Mouse (Mus musculus): ENCODE data around the gene Lrrc74a. TPM values are rescaled to one million over a fixed set of nuclear protein-coding genes. Genes with fewer than 3 reads are reported as not detected.

The Lrrc74a gene
- polyA plus RNA-seq (2016; fragmentation: Nextera tagmentation; extraction: Ambion mirVana), result not detected in 2 replicates

- no peak for ATAC-seq (ENCODE audit: insufficient number of reproducible peaks, insufficient read depth, low FRiP score, low TSS enrichment)
- no peak within 1 kb of the TSS for H3K9ac ChIP-seq
- H3K4me3 ChIP-seq, result no peak within 1 kb of the TSS
- H3K4me2 ChIP-seq (replicated peaks), result no peak within 1 kb of the TSS
- no peaks in the 10 kb centered on the region for H3K27me3 ChIP-seq
- no peaks in the 10 kb centered on the region for H3K36me3 ChIP-seq
- no peaks in the 10 kb centered on the region for H3K9me3 ChIP-seq
- H3K4me1 ChIP-seq, result no peaks in the 10 kb centered on the region
- WGBS, result 89% methylated on average over 8 of the region's 8 CpGs
- H3K27ac ChIP-seq, result no peak within 1 kb of the TSS
These were observed at the start of gene Lrrc74a for GRCm38 (mm10) chr12:86734319-86734810. TSS of gene Lrrc74a (plus strand) at chr12:86734369.

GRCm38 (mm10) chr12:86685275-86685674 lies 48.9 kb upstream of the Lrrc74a start:
- Histone ChIP-seq H3K27me3 (no peaks in the 10 kb centered on the region), H3K4me1 (peaks cover 12% of the 10 kb centered on the region), H3K9ac (no peak overlapping the region; the same call in 1 of the 2 replicates), H3K9me3 (no peaks in the 10 kb centered on the region), H3K4me3 (no peak overlapping the region), H3K27ac (0 out of 2 replicates have a peak overlapping the region, but pooled peaks have one; percentile 41), H3K4me2 (replicated peaks) (no peak overlapping the region), H3K36me3 (peaks cover 31% of the 10 kb centered on the region)
- 77% methylated on average over 9 of the region's 9 CpGs for WGBS
- ATAC-seq (ENCODE audit: insufficient number of reproducible peaks, insufficient read depth, low FRiP score, low TSS enrichment), result no peak

- peak overlapping the region; percentile 41; the same call in 1 of the 2 replicates for H3K27ac ChIP-seq
- no peak overlapping the region for H3K4me2 ChIP-seq (replicated peaks)
- no peak overlapping the region for H3K9ac ChIP-seq
These were observed 47.4 kb upstream of the Lrrc74a start for GRCm38 (mm10) chr12:86686551-86687330.

GRCm38 (mm10) chr12:86687445-86687955 lies 46.7 kb upstream of the Lrrc74a start:
- no peak for ATAC-seq (ENCODE audit: insufficient number of reproducible peaks, insufficient read depth, low FRiP score, low TSS enrichment)
- Histone ChIP-seq H3K4me3 (no peak overlapping the region), H3K27me3 (no peaks in the 10 kb centered on the region), H3K4me2 (replicated peaks) (no peak overlapping the region), H3K4me1 (0 out of 2 replicates have a peak, but pooled peaks cover 4% of the 10 kb centered on the region), H3K9me3 (no peaks in the 10 kb centered on the region), H3K36me3 (peaks cover 36% of the 10 kb centered on the region), H3K27ac (peak overlapping the region; percentile 41), H3K9ac (no peak overlapping the region)
- 73% methylated on average over 4 of the region's 4 CpGs for WGBS

More at GRCm38 (mm10) chr12:86686551-86687330, 47.4 kb upstream of the Lrrc74a start:
- Histone ChIP-seq H3K27me3 (no peaks in the 10 kb centered on the region), H3K9me3 (no peaks in the 10 kb centered on the region), H3K4me3 (no peak overlapping the region), H3K4me1 (0 out of 2 replicates have a peak, but pooled peaks cover 4% of the 10 kb centered on the region), H3K36me3 (peaks cover 35% of the 10 kb centered on the region)
- 56% methylated on average over 13 of the region's 13 CpGs for WGBS
- no peak for ATAC-seq (ENCODE audit: insufficient number of reproducible peaks, insufficient read depth, low FRiP score, low TSS enrichment)

- H3K4me1 ChIP-seq, result 0 out of 2 replicates have a peak, but pooled peaks cover 4% of the 10 kb centered on the region
- no peak overlapping the region for H3K9ac ChIP-seq
- no peak overlapping the region for H3K4me3 ChIP-seq
- H3K27me3 ChIP-seq, result no peaks in the 10 kb centered on the region
- H3K4me2 ChIP-seq (replicated peaks), result no peak overlapping the region
- 78% methylated on average over 4 of the region's 4 CpGs for WGBS
- H3K27ac ChIP-seq, result no peak overlapping the region
- H3K36me3 ChIP-seq, result peaks cover 36% of the 10 kb centered on the region
- ATAC-seq (ENCODE audit: insufficient number of reproducible peaks, insufficient read depth, low FRiP score, low TSS enrichment), result no peak
- H3K9me3 ChIP-seq, result no peaks in the 10 kb centered on the region
These were observed 46.1 kb upstream of the Lrrc74a start for GRCm38 (mm10) chr12:86687971-86688573.

- H3K27ac ChIP-seq, result no peak overlapping the region
- H3K4me1 ChIP-seq, result 0 out of 2 replicates have a peak, but pooled peaks cover 4% of the 10 kb centered on the region
- H3K4me2 ChIP-seq (replicated peaks), result no peak overlapping the region
- 96% methylated on average over 27 of the region's 27 CpGs for WGBS
- no peak overlapping the region for H3K9ac ChIP-seq
- no peaks in the 10 kb centered on the region for H3K9me3 ChIP-seq
- peaks cover 39% of the 10 kb centered on the region for H3K36me3 ChIP-seq
- ATAC-seq (ENCODE audit: insufficient number of reproducible peaks, insufficient read depth, low FRiP score, low TSS enrichment), result no peak
- H3K27me3 ChIP-seq, result no peaks in the 10 kb centered on the region
- no peak overlapping the region for H3K4me3 ChIP-seq
These were observed 45.3 kb upstream of the Lrrc74a start for GRCm38 (mm10) chr12:86688917-86689316.

- Histone ChIP-seq H3K9ac (no peak overlapping the region), H3K4me3 (no peak overlapping the region), H3K4me2 (replicated peaks) (no peak overlapping the region), H3K27ac (no peak overlapping the region), H3K36me3 (peaks cover 46% of the 10 kb centered on the region), H3K9me3 (no peaks in the 10 kb centered on the region), H3K27me3 (no peaks in the 10 kb centered on the region), H3K4me1 (no peaks in the 10 kb centered on the region)
- 83% methylated on average over 12 of the region's 12 CpGs for WGBS
- no peak for ATAC-seq (ENCODE audit: insufficient number of reproducible peaks, insufficient read depth, low FRiP score, low TSS enrichment)
These were observed 43.3 kb upstream of the Lrrc74a start for GRCm38 (mm10) chr12:86690700-86691485.

- Histone ChIP-seq H3K36me3 (peaks cover 38% of the 10 kb centered on the region), H3K9me3 (no peaks in the 10 kb centered on the region), H3K27me3 (no peaks in the 10 kb centered on the region), H3K9ac (no peak overlapping the region), H3K4me1 (no peaks in the 10 kb centered on the region), H3K4me2 (replicated peaks) (no peak overlapping the region), H3K4me3 (no peak overlapping the region), H3K27ac (no peak overlapping the region)
- WGBS, result 65% methylated on average over 5 of the region's 5 CpGs
- ATAC-seq (ENCODE audit: insufficient number of reproducible peaks, insufficient read depth, low FRiP score, low TSS enrichment), result no peak
These were observed 41.5 kb upstream of the Lrrc74a start for GRCm38 (mm10) chr12:86692471-86693356.

GRCm38 (mm10) chr12:86693389-86693788 lies 40.8 kb upstream of the Lrrc74a start:
- ATAC-seq (ENCODE audit: insufficient number of reproducible peaks, insufficient read depth, low FRiP score, low TSS enrichment), result no peak
- Histone ChIP-seq H3K9ac (no peak overlapping the region), H3K9me3 (no peaks in the 10 kb centered on the region), H3K4me1 (no peaks in the 10 kb centered on the region), H3K27ac (no peak overlapping the region), H3K4me2 (replicated peaks) (no peak overlapping the region), H3K36me3 (peaks cover 33% of the 10 kb centered on the region), H3K4me3 (no peak overlapping the region), H3K27me3 (no peaks in the 10 kb centered on the region)

GRCm38 (mm10) chr12:86694441-86694840 lies 39.7 kb upstream of the Lrrc74a start:
- Histone ChIP-seq H3K4me2 (replicated peaks) (no peak overlapping the region), H3K9ac (no peak overlapping the region), H3K36me3 (peaks cover 26% of the 10 kb centered on the region; the same call in 1 of the 2 replicates), H3K4me1 (no peaks in the 10 kb centered on the region), H3K4me3 (no peak overlapping the region), H3K9me3 (no peaks in the 10 kb centered on the region), H3K27me3 (no peaks in the 10 kb centered on the region), H3K27ac (no peak overlapping the region)
- ATAC-seq (ENCODE audit: insufficient number of reproducible peaks, insufficient read depth, low FRiP score, low TSS enrichment), result no peak
- 85% methylated on average over 1 of the region's 1 CpGs for WGBS
